Comparison of ENCODE assay signal across 12 mouse cellular contexts in the genomic region with DNA sequence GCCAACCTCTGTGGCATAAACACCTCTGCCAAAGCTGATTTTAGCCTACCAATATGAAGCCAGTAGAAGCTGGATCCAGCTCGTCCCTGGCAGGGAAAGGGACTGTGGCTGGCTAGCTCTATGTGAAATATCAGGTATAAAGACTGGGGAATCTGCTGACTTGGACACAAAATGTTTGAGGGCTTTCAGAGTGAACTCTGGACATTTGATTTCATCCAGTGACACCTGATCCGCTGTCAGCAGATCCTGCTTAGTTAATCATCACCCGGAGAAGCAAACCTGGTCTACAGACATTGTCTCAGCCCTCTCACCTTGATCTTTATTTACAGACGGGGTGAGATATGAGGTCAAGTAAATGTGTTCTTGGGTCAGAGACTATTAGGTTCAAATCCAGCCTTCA.
DNase-seq lines count a peak whose midpoint lies in the region; ATAC-seq and TF ChIP-seq lines count a peak whose summit lies in the region.
"Had no signal": no experiment of that assay in that cellular context is flagged by ENCODE, and none has a peak within 500 bp of the region (broad histone marks: within the 10 kb centered on the region; RNA-seq: fewer than 3 reads in every experiment).

No protein-coding gene starts in this region.

- H3K36me3 ChIP-seq in kidney, adult 2 months (ENCODE audit: control insufficient read depth, insufficient read depth, low read length), result no peaks in the 10 kb centered on the region; the same call in 1 of the 2 replicates
- no peaks in the 10 kb centered on the region for H3K36me3 ChIP-seq in stomach, embryonic 16.5 days (ENCODE audit: control insufficient read depth, insufficient read depth, low read length)
- H3K36me3 ChIP-seq: hindbrain, embryonic 10.5 days; midbrain, embryonic 15.5 days; neural tube, embryonic 12.5 days had no signal

- no peaks in the 10 kb centered on the region for H3K9me3 ChIP-seq in stomach, embryonic 16.5 days (replicated peaks; ENCODE audit: control insufficient read depth, low read length)
- H3K9me3 ChIP-seq: hindbrain, embryonic 10.5 days; midbrain, embryonic 15.5 days; neural tube, embryonic 12.5 days had no signal

- no peak overlapping the region for H3K4me2 ChIP-seq in stomach, embryonic 16.5 days (ENCODE audit: low read depth, low read length)
- H3K4me2 ChIP-seq: midbrain, embryonic 15.5 days; neural tube, embryonic 12.5 days had no signal

- WGBS in kidney, adult 2 months, result 38% methylated on average over 4 of the region's 4 CpGs
- 53% methylated on average over 4 of the region's 4 CpGs for WGBS in stomach, embryonic 16.5 days

- TF ChIP-seq POLR2A in kidney, adult 2 months (IDR thresholded peaks at IDR 0.05; ENCODE audit: low read depth, low read length), result no peak

- no peak overlapping the region for H3K9ac ChIP-seq in stomach, embryonic 16.5 days (ENCODE audit: low read length)
- H3K9ac ChIP-seq: midbrain, embryonic 15.5 days; neural tube, embryonic 12.5 days had no signal

- H3K27me3 ChIP-seq in kidney, adult 2 months (replicated peaks; ENCODE audit: control insufficient read depth, insufficient read depth, low read length), result no peaks in the 10 kb centered on the region
- no peaks in the 10 kb centered on the region for H3K27me3 ChIP-seq in stomach, embryonic 16.5 days (ENCODE audit: control insufficient read depth, insufficient read depth, low read length)
- H3K27me3 ChIP-seq: midbrain, embryonic 15.5 days; neural tube, embryonic 12.5 days had no signal

- H3K27ac ChIP-seq in kidney, adult 2 months (ENCODE audit: insufficient read depth, low read depth, low read length), result peak overlapping the region; percentile 97
- no peak overlapping the region for H3K27ac ChIP-seq in stomach, embryonic 16.5 days (ENCODE audit: low read length)
- H3K27ac ChIP-seq in layer of hippocampus, adult 2 months, result no peak overlapping the region
- H3K27ac ChIP-seq: hindbrain, embryonic 10.5 days; midbrain, embryonic 15.5 days; neural tube, embryonic 12.5 days had no signal

- no peak overlapping the region for H3K4me3 ChIP-seq in kidney, adult 2 months (ENCODE audit: insufficient read depth, low read depth, low read length)
- H3K4me3 ChIP-seq in stomach, embryonic 16.5 days (replicated peaks; ENCODE audit: low read length), result no peak overlapping the region
- H3K4me3 ChIP-seq in layer of hippocampus, adult 2 months, result no peak overlapping the region
- H3K4me3 ChIP-seq: hindbrain, embryonic 10.5 days; midbrain, embryonic 15.5 days; neural tube, embryonic 12.5 days had no signal

- peaks cover 10% of the 10 kb centered on the region; the same call in 1 of the 2 replicates for H3K4me1 ChIP-seq in kidney, adult 2 months (ENCODE audit: control insufficient read depth, insufficient read depth, low read length)
- H3K4me1 ChIP-seq in stomach, embryonic 16.5 days (ENCODE audit: control insufficient read depth, insufficient read depth, low read length), result no peaks in the 10 kb centered on the region
- H3K4me1 ChIP-seq: hindbrain, embryonic 10.5 days; midbrain, embryonic 15.5 days; neural tube, embryonic 12.5 days had no signal

- TF ChIP-seq CTCF in kidney, adult 2 months (conservative IDR thresholded peaks at IDR 0.05; ENCODE audit: insufficient read depth, insufficient read length, low read depth, low read length), result no peak
- TF ChIP-seq CTCF in layer of hippocampus, adult 2 months (conservative IDR thresholded peaks at IDR 0.05), result no peak

- ATAC-seq in stomach, embryonic 16.5 days (ENCODE audit: insufficient read depth, low FRiP score), result peak; percentile 72
- ATAC-seq: midbrain, embryonic 15.5 days had no signal

- DNase-seq in gastrocnemius, postnatal 25 days, result peak; percentile 74
- peak; percentile 92 for DNase-seq in kidney, adult 2 months
- peak; percentile 3 for DNase-seq in liver
- DNase-seq in adrenal gland, adult (ENCODE audit: inconsistent age in 2 of 2, low spot score in 1 of 2), result no peak
- no peak for DNase-seq in layer of hippocampus, adult 2 months (ENCODE audit: low spot score in 2 of 2)
- no peak for DNase-seq in right cerebral cortex, postnatal 25 days
- DNase-seq: cerebellum, adult 18-20 months; right cerebral cortex, adult 18-20 months had no signal

Comparison
In these comparisons a context has a peak if more than half of its experiments do, and no peak if none do; other contexts are left out.
1. DNase-seq: peak in gastrocnemius, postnatal 25 days (single experiment), kidney, adult 2 months (single experiment) and liver (single experiment); none in adrenal gland, adult (0 of 2), layer of hippocampus, adult 2 months (0 of 2) and right cerebral cortex, postnatal 25 days (single experiment).